Mouse (Mus musculus) gastrocnemius, adult 8-10 months (tissue): ENCODE measurements around the gene Nrxn3. TPM values are rescaled to one million over a fixed set of nuclear protein-coding genes. Genes with fewer than 3 reads are reported as not detected.

Experiments
- DNase-seq, 2 experiments: peaks; one replicate each; pipeline ENCODE4 v3.0.0; 2022; ENCODE audit warnings: low spot score in 2 of 2
- total RNA-seq, 4 experiments: library from RNA; stranded (reverse); gene quantifications; 2 replicates each; pipeline ENCODE4 v1.2.4; 2022

The Nrxn3 gene
- total RNA-seq, 4 experiments from 2014 or later = 0.05 to 0.25 (median 0.13) TPM

- no peak for DNase-seq
Observed at GRCm38 (mm10) chr12:88924896-88925295, 202.2 kb downstream of the Nrxn3 start.

GRCm38 (mm10) chr12:88926306-88926705 lies 203.6 kb downstream of the Nrxn3 start:
- DNase-seq = no peak

DNA sequence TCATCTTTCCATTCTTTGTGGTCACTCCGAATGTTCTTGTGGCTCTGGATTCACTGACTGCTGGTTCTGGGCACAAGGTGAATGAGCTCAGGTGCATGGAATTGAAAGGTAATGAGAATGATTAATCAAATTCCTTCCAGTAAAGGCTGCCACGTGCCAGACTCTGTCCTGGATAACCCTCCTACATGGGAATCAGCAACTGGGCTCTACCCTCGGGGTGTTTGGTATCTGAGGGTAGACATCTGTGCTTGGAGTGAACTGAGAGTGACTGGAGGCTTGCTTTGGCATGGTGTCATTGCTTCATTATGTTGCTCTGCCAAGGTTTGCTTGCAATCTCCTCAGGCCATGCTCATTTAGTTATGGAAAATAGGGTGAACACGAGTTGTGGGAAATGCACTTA lies 209.0 kb downstream of the Nrxn3 start:
- DNase-seq = no peak

DNA sequence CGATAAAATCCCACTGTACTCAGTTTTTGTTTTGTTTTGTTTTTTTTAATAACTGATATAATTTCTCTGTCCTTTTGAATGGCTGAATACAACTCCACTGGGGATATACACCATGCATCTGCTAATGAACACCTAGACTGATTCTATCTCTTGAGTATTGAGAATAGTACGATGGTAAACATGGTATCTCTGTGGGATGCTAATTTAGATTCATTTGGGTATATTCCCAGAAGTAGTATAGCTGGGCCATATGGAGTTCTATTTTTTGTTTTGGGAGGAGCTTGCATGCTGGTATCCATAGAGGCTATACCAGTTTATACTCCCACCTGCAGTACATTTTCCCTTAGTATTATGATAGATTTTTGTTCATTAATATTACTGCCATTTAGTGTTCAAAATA lies 217.0 kb downstream of the Nrxn3 start:
- no peak for DNase-seq

DNA sequence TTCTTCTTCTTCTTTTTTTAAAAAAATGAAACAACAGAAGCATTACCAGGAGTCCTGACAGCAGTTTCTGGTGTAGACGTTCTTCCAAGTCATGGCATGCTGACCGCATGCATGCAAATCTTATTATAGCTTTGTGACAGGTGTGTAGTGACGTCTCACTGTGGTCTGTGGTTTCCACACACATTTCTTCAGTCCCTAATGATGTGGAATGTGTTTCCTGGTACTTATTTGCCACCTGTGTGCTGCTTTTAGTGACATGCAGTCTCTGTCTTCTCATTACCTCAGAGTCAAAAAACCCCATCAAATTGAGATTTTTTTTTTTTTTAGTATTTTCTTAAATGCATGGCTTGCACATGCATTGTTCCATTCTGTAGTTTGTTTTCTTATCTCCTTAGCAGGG lies 222.3 kb downstream of the Nrxn3 start:
- DNase-seq = no peak

DNA sequence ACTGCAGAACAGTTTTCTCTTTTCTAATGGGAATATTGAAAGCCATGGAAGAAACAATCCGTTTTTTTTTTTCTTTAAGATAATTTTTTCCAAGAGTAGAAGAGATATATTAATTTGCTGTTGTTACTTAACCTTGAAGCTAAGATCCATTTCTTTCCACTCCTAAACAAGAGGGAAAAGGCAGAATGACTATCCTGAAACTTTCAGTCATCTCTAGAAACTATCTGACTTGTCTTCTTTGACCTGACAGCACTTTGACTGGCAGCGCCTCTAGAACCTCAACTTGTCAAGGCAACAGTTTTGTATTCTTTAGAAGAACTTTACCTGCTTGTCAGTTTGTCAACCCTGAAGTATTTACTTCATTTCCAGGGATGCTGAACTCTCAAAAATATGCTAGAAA lies 227.2 kb downstream of the Nrxn3 start:
- no peak for DNase-seq

DNA sequence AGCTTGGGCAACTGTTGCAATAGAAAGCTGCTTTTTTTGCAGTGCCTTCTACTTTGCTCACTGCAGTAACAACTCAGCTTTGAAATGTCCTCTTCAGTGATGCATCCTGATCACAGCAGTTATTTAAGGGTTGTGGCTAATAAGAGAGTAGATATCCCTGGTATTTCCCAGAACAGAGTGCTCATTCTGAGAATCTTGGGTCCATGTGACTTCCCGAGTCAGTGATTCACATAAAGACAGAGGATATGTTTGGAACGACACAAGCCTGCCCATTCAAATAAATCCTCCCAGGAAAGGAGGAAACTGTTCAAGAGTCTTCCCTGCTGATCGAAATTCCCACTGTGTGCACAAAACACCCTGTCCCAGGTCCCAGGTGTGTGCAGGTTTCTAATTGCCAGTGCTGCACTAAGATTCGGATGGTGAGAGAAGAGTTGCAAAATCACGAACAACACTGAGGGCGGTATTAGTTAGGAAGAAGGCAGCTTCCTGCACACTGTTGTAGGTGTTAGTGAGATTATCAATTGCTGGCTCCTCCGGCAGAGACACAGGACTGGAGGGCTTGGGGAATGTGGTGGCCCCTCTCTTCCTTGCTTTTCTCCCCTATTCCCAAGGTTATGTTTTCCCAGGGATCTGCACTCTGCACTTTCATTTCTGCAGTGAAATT lies 230.4 kb downstream of the Nrxn3 start:
- DNase-seq = no peak

- no peak for DNase-seq
Observed at GRCm38 (mm10) chr12:88953801-88954200, 231.1 kb downstream of the Nrxn3 start.

GRCm38 (mm10) chr12:88957431-88957830 lies 234.8 kb downstream of the Nrxn3 start:
- no peak for DNase-seq

DNA sequence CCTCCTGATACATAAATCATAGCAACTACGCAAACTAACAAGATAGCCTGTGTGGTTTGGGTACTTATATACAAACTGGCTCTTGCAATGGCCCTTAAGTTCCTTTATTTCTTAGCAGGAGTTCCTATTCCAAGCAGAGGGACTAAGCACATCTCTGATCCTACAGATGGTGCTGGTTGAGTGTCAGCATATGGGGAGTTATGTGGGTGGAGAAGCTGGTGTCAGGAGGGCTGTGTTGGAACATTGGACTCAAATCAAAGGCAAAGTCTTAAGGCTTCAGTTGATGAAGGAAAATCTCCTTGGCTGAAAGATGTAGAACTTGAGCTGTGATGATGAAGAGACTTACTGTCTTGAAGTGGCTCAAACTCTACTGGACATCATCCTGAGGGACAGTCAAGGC lies 238.1 kb downstream of the Nrxn3 start:
- no peak for DNase-seq

DNA sequence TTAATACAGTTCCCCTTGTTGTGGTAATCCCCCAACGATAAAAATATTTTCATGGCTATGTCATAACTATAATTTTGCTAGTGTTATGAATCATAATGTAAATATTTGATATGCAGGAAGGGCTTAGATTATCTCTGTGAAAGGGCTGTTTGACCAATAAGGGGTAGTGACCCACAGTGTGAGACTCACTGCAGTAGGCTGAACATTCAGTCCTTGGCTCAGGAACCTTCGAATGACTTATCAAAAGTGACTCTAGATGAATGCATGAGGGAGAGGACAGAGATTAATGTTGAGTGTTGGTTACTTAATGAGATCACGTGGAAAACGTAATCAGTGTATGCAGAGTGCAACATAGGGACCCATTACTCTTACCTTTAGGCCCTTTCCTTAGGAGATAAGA lies 243.7 kb downstream of the Nrxn3 start:
- DNase-seq = no peak

DNA sequence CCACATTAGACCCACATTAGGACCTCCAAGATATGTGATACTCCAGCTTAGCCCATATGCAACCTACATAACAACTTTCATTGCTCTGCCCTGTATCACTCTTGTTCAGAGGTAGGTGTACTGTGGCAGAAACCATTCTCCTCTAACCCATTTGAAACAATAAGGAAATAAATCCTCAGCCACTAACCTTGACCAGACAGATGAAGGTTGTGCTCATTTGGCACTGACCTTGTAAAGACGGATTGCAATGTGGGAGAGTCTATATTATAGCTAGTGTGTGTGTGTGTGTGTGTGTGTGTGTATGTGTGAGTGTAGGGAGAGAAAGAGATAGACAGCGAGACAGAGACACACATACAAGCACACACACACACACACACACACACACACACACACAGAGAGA lies 253.9 kb downstream of the Nrxn3 start:
- no peak for DNase-seq

- DNase-seq = no peak
Observed at GRCm38 (mm10) chr12:88983688-88984330, 261.1 kb downstream of the Nrxn3 start.

DNA sequence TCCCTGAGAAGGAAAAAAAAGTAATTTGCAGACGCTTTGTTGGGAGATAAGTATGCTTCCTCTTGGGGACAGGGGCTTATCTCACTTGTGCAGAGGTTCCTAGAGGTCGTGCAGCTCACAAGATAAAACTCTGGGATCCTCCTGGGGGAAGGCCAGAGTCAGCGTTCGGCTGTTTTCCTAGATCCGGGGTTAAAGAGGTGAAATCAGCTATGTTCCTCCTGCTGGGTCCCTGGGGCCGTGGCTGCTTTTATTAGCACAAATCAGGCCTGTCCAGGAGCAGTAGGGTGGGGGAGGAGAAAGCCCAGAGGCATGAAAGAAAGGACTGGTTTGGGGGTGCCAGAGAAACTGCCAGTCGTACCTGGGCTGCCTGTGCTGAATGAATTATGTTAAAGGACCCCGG lies 261.7 kb downstream of the Nrxn3 start:
- DNase-seq = no peak

DNA sequence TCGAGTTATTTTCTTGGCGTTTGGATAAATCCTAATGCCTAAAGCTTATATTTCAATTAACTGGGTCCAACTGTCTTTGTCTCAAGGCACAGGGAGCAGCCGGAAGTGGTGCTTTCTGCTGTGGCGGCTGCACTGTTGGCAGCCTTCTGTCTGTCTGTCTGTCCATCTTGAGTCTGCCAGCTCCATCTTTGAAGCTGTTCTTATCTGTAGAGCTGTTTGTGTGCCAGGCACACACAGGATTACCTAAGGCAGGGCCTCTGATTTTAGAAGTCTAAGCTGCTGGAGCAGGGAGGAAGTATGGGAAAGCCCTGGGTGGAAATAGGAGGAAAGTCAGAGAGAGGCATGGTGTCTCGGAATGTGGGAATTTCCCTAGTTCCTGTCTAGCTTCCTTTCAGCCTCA lies 262.1 kb downstream of the Nrxn3 start:
- no peak for DNase-seq

GRCm38 (mm10) chr12:88987046-88987445 lies 264.4 kb downstream of the Nrxn3 start:
- DNase-seq = no peak

- no peak for DNase-seq
Observed at GRCm38 (mm10) chr12:88990753-88991152, 268.1 kb downstream of the Nrxn3 start.

DNA sequence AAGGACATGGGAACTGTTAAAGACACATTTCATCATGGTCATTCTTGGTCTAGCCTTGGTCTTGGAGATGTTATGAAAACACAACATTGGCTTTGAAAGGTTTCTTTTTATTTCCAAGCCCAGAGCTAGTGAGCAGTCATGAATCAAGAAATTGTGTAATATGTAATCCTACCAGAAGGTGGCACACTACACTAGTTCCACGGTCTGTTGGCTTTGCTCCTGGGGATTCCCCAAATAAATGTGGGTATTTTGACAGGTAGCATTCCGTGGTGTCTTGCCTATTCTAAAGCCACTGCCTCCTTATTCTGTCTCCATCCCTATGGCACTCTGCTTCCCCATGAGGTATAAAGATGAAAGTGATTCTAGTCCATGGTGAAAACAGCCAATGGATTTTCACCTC lies 269.5 kb downstream of the Nrxn3 start:
- DNase-seq = no peak

- DNase-seq = no peak
Observed at GRCm38 (mm10) chr12:88993788-88994187, 271.1 kb downstream of the Nrxn3 start.

DNA sequence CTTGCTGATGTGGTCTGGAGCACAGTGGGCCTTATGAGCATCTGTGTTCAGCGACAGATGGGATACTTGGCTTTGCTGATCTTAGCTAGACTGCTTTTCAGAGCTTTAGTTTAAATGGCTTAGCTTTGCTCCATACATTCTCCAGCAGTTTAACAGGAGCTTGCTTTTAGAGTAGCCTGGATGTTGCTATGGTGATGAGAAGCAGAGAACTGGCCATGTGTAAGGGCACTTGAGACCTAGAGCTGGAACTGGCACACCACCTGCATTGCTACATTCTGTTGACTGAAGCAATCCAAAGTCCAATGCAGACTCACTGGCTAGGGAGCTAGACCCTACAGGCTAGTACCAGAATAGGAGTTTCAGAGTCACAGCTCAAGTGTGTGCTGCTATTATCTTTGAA lies 293.8 kb downstream of the Nrxn3 start:
- DNase-seq = no peak

DNA sequence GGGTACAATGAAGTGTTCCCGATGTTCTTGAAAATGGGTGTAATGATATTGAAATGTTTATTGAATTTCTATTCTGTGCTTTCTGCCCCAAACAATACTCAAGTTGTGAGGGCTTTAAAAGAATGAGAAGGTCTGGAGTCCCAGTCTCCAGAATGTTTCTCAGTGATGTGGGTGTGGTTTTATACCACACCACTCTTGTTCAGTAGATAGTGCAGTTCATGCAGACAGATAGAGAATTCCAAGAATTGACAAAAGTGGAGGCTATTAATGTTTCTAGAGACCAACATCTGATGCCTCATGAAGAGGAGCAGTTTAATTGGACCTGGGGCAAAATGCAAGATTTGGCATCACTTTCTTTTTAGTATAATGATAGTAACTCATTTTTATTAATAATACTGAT lies 302.5 kb downstream of the Nrxn3 start:
- DNase-seq = no peak

GRCm38 (mm10) chr12:89035984-89036618 lies 313.4 kb downstream of the Nrxn3 start:
- no peak for DNase-seq

GRCm38 (mm10) chr12:89040151-89040550 lies 317.5 kb downstream of the Nrxn3 start:
- no peak for DNase-seq
